Mouse (Mus musculus) bone marrow macrophage, adult 2 months (primary cell): Measurements from ENCODE around the gene Dnajb6. TPM values are rescaled to one million over a fixed set of nuclear protein-coding genes. Genes with fewer than 3 reads are reported as not detected.

Source experiments
- H3K27ac ChIP-seq: 2 replicates; pipeline ENCODE4 v1.5.1; 2012; ENCODE audit warnings: low read depth, low read length; ENCODE audit not compliant: insufficient read depth
- H3K4me1 ChIP-seq: 2 replicates; pipeline ENCODE4 v1.6.1; 2012; ENCODE audit warnings: low read length; ENCODE audit not compliant: control insufficient read depth, insufficient read depth
- H3K4me3 ChIP-seq: 2 replicates; pipeline ENCODE4 v1.5.1; 2012; ENCODE audit warnings: mild to moderate bottlenecking, low read length, moderate library complexity; ENCODE audit not compliant: insufficient read depth
- CTCF ChIP-seq: IDR thresholded peaks from 2 replicates; pipeline ENCODE4 v1.5.1; 2012; ENCODE audit warnings: low read depth, mild to moderate bottlenecking, low read length, moderate library complexity
- POLR2A ChIP-seq: IDR thresholded peaks from 2 replicates; pipeline ENCODE4 v1.6.1; 2012; ENCODE audit warnings: mild to moderate bottlenecking, low read depth, low read length, borderline replicate concordance
- polyA plus RNA-seq: library from polyadenylated mRNA; stranded (reverse); fragments of >200 nt; gene quantifications from 2 replicates; pipeline ENCODE4 v1.2.4, GENCODE M21; 2012; ENCODE audit not compliant: missing spikeins, insufficient read depth, insufficient read length

Gene Dnajb6
- polyA plus RNA-seq: 112 and 123 TPM in 2 replicates

- TF ChIP-seq POLR2A: peak; percentile 7; the same call in 1 of the 2 replicates
- no peak for TF ChIP-seq CTCF
- Histone ChIP-seq H3K4me3 (peak within 1 kb of the TSS; percentile 87), H3K27ac (peak within 1 kb of the TSS; percentile 94), H3K4me1 (peaks cover 42% of the 10 kb centered on the region)
Observed at GRCm38 (mm10) chr5:29735557-29736061, at the start of gene Dnajb6, which contains the start of gene Gm5129. Gene Dnajb6 (plus strand): TSS chr5:29735688. Gene Gm5129 (minus strand): TSS chr5:29735936.

GRCm38 (mm10) chr5:29687671-29688070 lies 47.8 kb upstream of the Dnajb6 start:
- Histone ChIP-seq H3K4me1 (no peaks in the 10 kb centered on the region), H3K4me3 (no peak overlapping the region), H3K27ac (no peak overlapping the region)
- TF ChIP-seq CTCF (peak; percentile 80), POLR2A (no peak)

- TF ChIP-seq CTCF: no peak
- TF ChIP-seq POLR2A: no peak
- Histone ChIP-seq H3K4me1 (peaks cover 4% of the 10 kb centered on the region), H3K4me3 (no peak overlapping the region), H3K27ac (no peak overlapping the region)
Observed at GRCm38 (mm10) chr5:29688352-29688751, 47.1 kb upstream of the Dnajb6 start.

- Histone ChIP-seq H3K4me1 (peaks cover 11% of the 10 kb centered on the region; the same call in 1 of the 2 replicates), H3K4me3 (no peak overlapping the region), H3K27ac (no peak overlapping the region)
- no peak for TF ChIP-seq CTCF
- no peak for TF ChIP-seq POLR2A
Observed at GRCm38 (mm10) chr5:29698493-29698892, 37.0 kb upstream of the Dnajb6 start.

GRCm38 (mm10) chr5:29699520-29700202 lies 35.8 kb upstream of the Dnajb6 start:
- no peak overlapping the region for H3K4me3 ChIP-seq
- peaks cover 7% of the 10 kb centered on the region; the same call in 1 of the 2 replicates for H3K4me1 ChIP-seq
- TF ChIP-seq POLR2A (no peak), CTCF (no peak)
- no peak overlapping the region for H3K27ac ChIP-seq

GRCm38 (mm10) chr5:29707241-29707640 lies 28.2 kb upstream of the Dnajb6 start:
- TF ChIP-seq POLR2A (no peak), CTCF (no peak)
- H3K27ac ChIP-seq: no peak overlapping the region
- H3K4me3 ChIP-seq: no peak overlapping the region
- no peaks in the 10 kb centered on the region for H3K4me1 ChIP-seq

- TF ChIP-seq POLR2A (no peak), CTCF (no peak)
- Histone ChIP-seq H3K4me3 (no peak overlapping the region), H3K27ac (no peak overlapping the region), H3K4me1 (no peaks in the 10 kb centered on the region)
Observed at GRCm38 (mm10) chr5:29708258-29708657, 27.2 kb upstream of the Dnajb6 start.

- Histone ChIP-seq H3K4me3 (no peak overlapping the region), H3K4me1 (no peaks in the 10 kb centered on the region), H3K27ac (no peak overlapping the region)
- no peak for TF ChIP-seq POLR2A
- TF ChIP-seq CTCF: no peak
Observed at GRCm38 (mm10) chr5:29711631-29712030, 23.9 kb upstream of the Dnajb6 start.

GRCm38 (mm10) chr5:29712906-29713305 lies 22.6 kb upstream of the Dnajb6 start:
- H3K27ac ChIP-seq: no peak overlapping the region
- TF ChIP-seq CTCF (no peak), POLR2A (no peak)
- H3K4me3 ChIP-seq: no peak overlapping the region
- no peaks in the 10 kb centered on the region for H3K4me1 ChIP-seq

GRCm38 (mm10) chr5:29721159-29721558 lies 14.3 kb upstream of the Dnajb6 start:
- Histone ChIP-seq H3K4me3 (no peak overlapping the region), H3K27ac (no peak overlapping the region), H3K4me1 (peaks cover 5% of the 10 kb centered on the region; the same call in 1 of the 2 replicates)
- TF ChIP-seq CTCF (no peak), POLR2A (no peak)
